Mouse (Mus musculus) bone marrow, adult 2 months (tissue): ENCODE data around the gene Ttll5.

Experiments
- CTCF ChIP-seq: fragments of 200-500 bp; IDR thresholded peaks from 2 replicates; pipeline ENCODE4 v1.5.1; 2011; ENCODE audit warnings: low read length, control low read depth; ENCODE audit not compliant: control insufficient read depth, insufficient read depth
- POLR2A ChIP-seq: fragments of 200-500 bp; IDR thresholded peaks from 2 replicates; pipeline ENCODE4 v1.6.1; 2011; ENCODE audit warnings: low read depth, mild to moderate bottlenecking, control low read depth, low read length, borderline replicate concordance; ENCODE audit not compliant: control insufficient read depth

DNA sequence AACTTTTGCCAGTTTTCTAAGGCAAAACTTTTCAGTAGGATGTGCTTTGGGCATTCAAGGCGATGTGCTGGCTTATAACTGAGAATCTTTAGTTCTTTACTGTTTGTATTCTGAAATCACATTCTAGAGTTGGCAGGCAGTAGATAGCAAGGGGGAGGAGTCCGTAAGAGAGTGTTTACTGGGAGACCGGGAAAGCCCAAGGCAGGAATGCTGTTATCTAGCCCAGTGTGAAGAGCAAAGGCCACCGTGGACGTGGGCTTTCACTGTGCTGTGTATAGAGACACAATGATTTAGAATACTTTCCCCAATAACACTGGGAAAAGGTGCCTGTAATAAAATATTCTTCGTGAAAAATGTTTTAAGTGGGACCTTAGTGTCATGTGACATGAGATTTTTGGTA lies 14.7 kb upstream of the Ttll5 start:
- TF ChIP-seq CTCF (no peak), POLR2A (no peak)
